Mouse (Mus musculus): ENCODE data around the gene Gkn1.

DNA sequence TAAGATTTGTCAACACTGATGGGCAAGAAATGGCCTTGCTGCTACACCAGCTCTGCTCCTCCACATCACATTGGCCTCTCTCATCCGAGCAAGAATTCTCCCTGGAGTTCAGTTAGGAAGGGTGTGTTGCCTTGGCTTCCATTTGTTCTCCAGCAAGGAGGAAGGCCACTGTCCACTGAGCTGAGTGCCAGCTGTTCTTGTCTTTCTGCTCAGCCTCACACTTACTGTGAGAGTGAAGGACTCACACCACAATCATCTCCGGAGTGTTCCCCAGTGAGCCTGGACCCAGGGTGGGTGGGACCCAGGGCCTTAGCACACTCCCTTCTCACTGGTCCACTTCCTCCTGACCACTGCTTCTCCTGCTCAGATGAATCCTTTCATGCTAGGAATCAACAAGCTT lies 23.8 kb downstream of the Gkn1 start:
- TF ChIP-seq POLR2A (IDR thresholded peaks at IDR 0.05; ENCODE audit: borderline replicate concordance, extremely low read depth, low read depth, low read length), result no peak
- no peak for TF ChIP-seq CTCF (IDR thresholded peaks at IDR 0.05; ENCODE audit: insufficient read depth, low read length)

Data from lung, adult 2 months (tissue).